Mouse (Mus musculus) gastrocnemius, postnatal 36 days (tissue): ENCODE measurements around the gene Ptprb. TPM values are rescaled to one million over a fixed set of nuclear protein-coding genes. Genes with fewer than 3 reads are reported as not detected.
A peak's percentile ranks its signal among the peaks of the same experiment; 100 is the strongest.

Experiments used
- DNase-seq, 2 experiments: peaks; one replicate each; pipeline ENCODE4 v3.0.0; 2022
- intact Hi-C: fragments of 180-260 bp; cut with DNase I; formaldehyde crosslinking; loops from one replicate; pipeline ENCODE4 v1.15.1; 2025
- total RNA-seq, 2 experiments: library from RNA; stranded (reverse); gene quantifications; 2 replicates each; pipeline ENCODE4 v1.2.3; 2021

Gene Ptprb
- total RNA-seq, 2 experiments from 2014 or later, result 26.0 to 27.8 TPM

- DNase-seq, result no peak
- intact Hi-C loops, result no loop called here
These were observed 15.9 kb downstream of the Ptprb start for GRCm38 (mm10) chr10:116291153-116291755.

- intact Hi-C loops, result no loop called here
- no peak for DNase-seq
These were observed 21.1 kb downstream of the Ptprb start for GRCm38 (mm10) chr10:116296439-116296838.

- DNase-seq, result no peak
- intact Hi-C loops, result no loop called here
These were observed 22.5 kb downstream of the Ptprb start for GRCm38 (mm10) chr10:116297854-116298253.

- intact Hi-C loops, result loop anchor here (5.0 kb wide), 1 partner anchor 94 kb away; no protein-coding TSS in a partner anchor
- no peak for DNase-seq
These were observed 25.5 kb downstream of the Ptprb start for GRCm38 (mm10) chr10:116300824-116301223.

- DNase-seq, result peak; percentile 21 to 42
- intact Hi-C loops, result loop anchor here (5.0 kb wide), 1 partner anchor 94 kb away; no protein-coding TSS in a partner anchor
These were observed 25.9 kb downstream of the Ptprb start for GRCm38 (mm10) chr10:116301258-116301657.

- intact Hi-C loops, result loop anchor here (5.0 kb wide), 1 partner anchor 97 kb away; no protein-coding TSS in a partner anchor
- no peak for DNase-seq
These were observed 29.0 kb downstream of the Ptprb start for GRCm38 (mm10) chr10:116304355-116304754.

GRCm38 (mm10) chr10:116309460-116309859, 34.1 kb downstream of the Ptprb start:
- no peak for DNase-seq
- intact Hi-C loops, result no loop called here

GRCm38 (mm10) chr10:116310516-116311210, 35.3 kb downstream of the Ptprb start:
- no peak for DNase-seq
- intact Hi-C loops, result no loop called here

GRCm38 (mm10) chr10:116319246-116319645, 43.9 kb downstream of the Ptprb start:
- intact Hi-C loops, result loop anchor here (1.0 kb wide), 1 partner anchor 111 kb away; no protein-coding TSS in a partner anchor
- peak; percentile 41 to 65 for DNase-seq

GRCm38 (mm10) chr10:116329086-116329485, 53.8 kb downstream of the Ptprb start:
- intact Hi-C loops, result loop anchor here (10.0 kb wide), 1 partner anchor 866 kb away; no protein-coding TSS in a partner anchor

GRCm38 (mm10) chr10:116330458-116330857, 55.1 kb downstream of the Ptprb start:
- DNase-seq, result peak in 1 of 2 experiments; percentile 54
- intact Hi-C loops, result loop anchor here (2.0 kb wide), 1 partner anchor 518 kb away; no protein-coding TSS in a partner anchor

More at GRCm38 (mm10) chr10:116329086-116329485, 53.8 kb downstream of the Ptprb start:
- DNase-seq, result no peak

- intact Hi-C loops, result loop anchor here (2.0 kb wide), 1 partner anchor 518 kb away; no protein-coding TSS in a partner anchor
- no peak for DNase-seq
These were observed 55.7 kb downstream of the Ptprb start for GRCm38 (mm10) chr10:116330961-116331510.

GRCm38 (mm10) chr10:116333666-116334065, 58.3 kb downstream of the Ptprb start:
- no peak for DNase-seq

GRCm38 (mm10) chr10:116334120-116334519, 58.8 kb downstream of the Ptprb start:
- no peak for DNase-seq
- intact Hi-C loops, result no loop called here

More at GRCm38 (mm10) chr10:116333666-116334065, 58.3 kb downstream of the Ptprb start:
- intact Hi-C loops, result no loop called here

GRCm38 (mm10) chr10:116335328-116335727, 60.0 kb downstream of the Ptprb start:
- intact Hi-C loops, result no loop called here

GRCm38 (mm10) chr10:116341194-116341593, 65.9 kb downstream of the Ptprb start:
- intact Hi-C loops, result no loop called here

More at GRCm38 (mm10) chr10:116335328-116335727, 60.0 kb downstream of the Ptprb start:
- no peak for DNase-seq

GRCm38 (mm10) chr10:116346618-116347184, 71.4 kb downstream of the Ptprb start:
- intact Hi-C loops, result no loop called here
- DNase-seq, result no peak

More at GRCm38 (mm10) chr10:116341194-116341593, 65.9 kb downstream of the Ptprb start:
- DNase-seq, result no peak

- DNase-seq, result no peak
- intact Hi-C loops, result no loop called here
These were observed 73.7 kb downstream of the Ptprb start for GRCm38 (mm10) chr10:116349004-116349403.

GRCm38 (mm10) chr10:116350532-116350931, 75.2 kb downstream of the Ptprb start:
- DNase-seq, result no peak
- intact Hi-C loops, result no loop called here

- intact Hi-C loops, result no loop called here
- DNase-seq, result no peak
These were observed 79.0 kb downstream of the Ptprb start for GRCm38 (mm10) chr10:116354372-116354771.

GRCm38 (mm10) chr10:116362181-116362580, 86.9 kb downstream of the Ptprb start:
- intact Hi-C loops, result no loop called here
- no peak for DNase-seq
